Mouse (Mus musculus): ENCODE results near the gene Olfr1234. TPM values are rescaled to one million over a fixed set of nuclear protein-coding genes. Genes with fewer than 3 reads are reported as not detected.

Olfr1234 gene
- not detected in 2 replicates for polyA plus RNA-seq (2012; rRNA removed; ENCODE audit: low replicate concordance)

GRCm38 (mm10) chr2:89364765-89365164 is at the start of gene Olfr1234:
Gene Olfr1234, minus strand, starts transcription at chr2:89364865.

GRCm38 (mm10) chr2:89409576-89409975 is 44.9 kb upstream of the Olfr1234 start, which contains the start of gene Olfr1238:
Gene Olfr1238, minus strand, starts transcription at chr2:89409676.

GRCm38 (mm10) chr2:89342298-89342697 is 22.4 kb downstream of the Olfr1234 start, which contains the start of gene Olfr1233:
Gene Olfr1233, minus strand, starts transcription at chr2:89342398.

GRCm38 (mm10) chr2:89329575-89329974 is 35.1 kb downstream of the Olfr1234 start, which contains the start of gene Olfr1232:
Gene Olfr1232, minus strand, starts transcription at chr2:89329675.

Other genes with a start within 250 kb of the Olfr1234 start
- gene Olfr1221, start 247.6 kb downstream of the Olfr1234 start, polyA plus RNA-seq (2012; rRNA removed; ENCODE audit: low replicate concordance) = not detected in 2 replicates
- not detected in 2 replicates for gene Olfr1222, start 231.8 kb downstream of the Olfr1234 start, polyA plus RNA-seq (2012; rRNA removed; ENCODE audit: low replicate concordance)
- gene Olfr1223, start 213.3 kb downstream of the Olfr1234 start, polyA plus RNA-seq (2012; rRNA removed; ENCODE audit: low replicate concordance) = not detected in 2 replicates
- gene Olfr1224-ps1, start 200.8 kb downstream of the Olfr1234 start, polyA plus RNA-seq (2012; rRNA removed; ENCODE audit: low replicate concordance) = not detected in 2 replicates
- not detected in 2 replicates for gene Olfr1225, start 190.2 kb downstream of the Olfr1234 start, polyA plus RNA-seq (2012; rRNA removed; ENCODE audit: low replicate concordance)
- not detected in 2 replicates for gene Olfr1226, start 164.8 kb downstream of the Olfr1234 start, polyA plus RNA-seq (2012; rRNA removed; ENCODE audit: low replicate concordance)
- gene Olfr1228, start 110.8 kb downstream of the Olfr1234 start, polyA plus RNA-seq (2012; rRNA removed; ENCODE audit: low replicate concordance) = not detected in 2 replicates
- gene Olfr1229, start 76.9 kb downstream of the Olfr1234 start, polyA plus RNA-seq (2012; rRNA removed; ENCODE audit: low replicate concordance) = not detected in 2 replicates
- not detected in 2 replicates for gene Olfr1230, start 67.6 kb downstream of the Olfr1234 start, polyA plus RNA-seq (2012; rRNA removed; ENCODE audit: low replicate concordance)
- gene Olfr1231, start 57.8 kb downstream of the Olfr1234 start, polyA plus RNA-seq (2012; rRNA removed; ENCODE audit: low replicate concordance) = not detected in 2 replicates
- gene Olfr1232, start 35.2 kb downstream of the Olfr1234 start, polyA plus RNA-seq (2012; rRNA removed; ENCODE audit: low replicate concordance) = not detected in 2 replicates
- gene Olfr1233, start 22.5 kb downstream of the Olfr1234 start, polyA plus RNA-seq (2012; rRNA removed; ENCODE audit: low replicate concordance) = not detected in 2 replicates
- not detected in 2 replicates for gene Olfr1238, start 44.8 kb upstream of the Olfr1234 start, polyA plus RNA-seq (2012; rRNA removed; ENCODE audit: low replicate concordance)
- gene Olfr1239, start 55.5 kb upstream of the Olfr1234 start, polyA plus RNA-seq (2012; rRNA removed; ENCODE audit: low replicate concordance) = not detected in 2 replicates
- not detected in 2 replicates for gene Olfr1240, start 78.1 kb upstream of the Olfr1234 start, polyA plus RNA-seq (2012; rRNA removed; ENCODE audit: low replicate concordance)
- not detected in 2 replicates for gene Olfr1241, start 122.3 kb upstream of the Olfr1234 start, polyA plus RNA-seq (2012; rRNA removed; ENCODE audit: low replicate concordance)
- not detected in 2 replicates for gene Olfr1242, start 133.5 kb upstream of the Olfr1234 start, polyA plus RNA-seq (2012; rRNA removed; ENCODE audit: low replicate concordance)
- gene Olfr1243, start 166.6 kb upstream of the Olfr1234 start, polyA plus RNA-seq (2012; rRNA removed; ENCODE audit: low replicate concordance) = not detected in 2 replicates
- gene Olfr1245, start 213.6 kb upstream of the Olfr1234 start, polyA plus RNA-seq (2012; rRNA removed; ENCODE audit: low replicate concordance) = not detected in 2 replicates
- gene Olfr1246, start 228.3 kb upstream of the Olfr1234 start, polyA plus RNA-seq (2012; rRNA removed; ENCODE audit: low replicate concordance) = not detected in 2 replicates
- not detected in 2 replicates for gene Olfr1247, start 249.3 kb upstream of the Olfr1234 start, polyA plus RNA-seq (2012; rRNA removed; ENCODE audit: low replicate concordance)

All from duodenum, adult 2 months (tissue).